Mouse (Mus musculus): ENCODE results near the gene Tmem50b. TPM values are rescaled to one million over a fixed set of nuclear protein-coding genes. Genes with fewer than 3 reads are reported as not detected.
"Not testable (repeated sequence)": the region's sequence is repeated elsewhere in the genome, so short reads cannot be mapped to it uniquely, and the experiment has no call there.

Tmem50b gene
- total RNA-seq (2014; fragmentation: Nextera tagmentation) = 56.8 and 64.9 TPM in 2 replicates
- total RNA-seq (2017) = 38.5 and 41.1 TPM in 2 replicates

DNA sequence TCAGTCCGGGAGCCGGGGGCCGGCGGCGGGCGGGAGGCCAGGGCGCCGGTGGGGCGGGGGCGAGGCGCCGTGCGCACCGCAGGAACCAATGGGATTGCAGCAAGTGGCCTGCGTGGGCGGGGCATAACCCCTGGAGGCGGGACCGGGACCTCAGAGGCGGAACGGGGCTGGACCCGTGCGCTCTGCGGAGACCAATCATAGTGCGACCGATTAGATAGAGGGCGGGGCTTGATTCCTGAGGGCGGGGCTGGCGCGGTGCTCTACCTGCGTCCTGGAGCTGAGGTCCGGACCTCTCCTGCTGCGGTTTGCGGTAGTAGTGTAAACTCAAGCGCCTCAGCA, at the start of gene Tmem50b:
TSS of gene Tmem50b (minus strand) at position 129 of the 339 bp plus-strand sequence.
- ATAC-seq (replicated peaks; ENCODE audit: poor library complexity, severe bottlenecking) = peak; percentile 84

DNA sequence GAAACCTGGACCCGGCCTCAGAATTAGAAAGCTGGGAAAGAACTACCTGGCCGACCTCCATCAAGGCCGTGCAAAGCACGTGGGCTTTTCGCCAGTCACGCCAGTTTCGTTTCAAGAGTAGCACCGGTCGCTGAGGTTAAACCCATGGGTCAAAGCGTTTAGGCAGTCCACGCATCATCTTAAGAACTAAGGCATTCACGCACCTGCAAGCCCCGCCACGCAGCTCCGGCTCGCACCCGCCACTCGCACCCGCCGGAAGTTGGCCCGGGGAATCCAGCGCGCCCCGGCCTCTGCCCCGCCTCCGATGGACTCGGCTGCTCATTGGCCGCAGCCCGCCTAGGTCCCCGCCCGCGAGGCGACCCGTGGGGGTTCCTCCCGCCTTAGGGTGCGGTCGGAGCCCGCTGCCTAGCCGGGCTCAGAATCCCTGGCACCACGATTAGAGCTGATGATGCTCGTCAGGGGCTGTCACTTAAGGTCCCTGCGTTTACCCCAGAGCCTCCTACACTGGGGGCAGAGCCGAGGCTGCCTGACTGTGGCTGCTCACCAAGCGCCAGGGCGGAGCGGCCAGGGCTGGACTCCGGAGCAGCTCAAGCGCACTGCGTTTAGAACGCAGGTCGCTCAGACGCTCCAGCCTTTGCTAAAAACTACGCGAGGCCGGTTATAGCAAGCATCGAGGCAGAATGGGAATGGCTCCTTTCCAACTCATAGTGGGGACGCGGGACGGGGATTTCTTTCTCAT, 49.2 kb upstream of the Tmem50b start, which contains the start of gene Gart:
TSS of gene Gart (minus strand) at position 272 of the 739 bp plus-strand sequence.
- peak; percentile 81 for ATAC-seq (replicated peaks; ENCODE audit: poor library complexity, severe bottlenecking)

DNA sequence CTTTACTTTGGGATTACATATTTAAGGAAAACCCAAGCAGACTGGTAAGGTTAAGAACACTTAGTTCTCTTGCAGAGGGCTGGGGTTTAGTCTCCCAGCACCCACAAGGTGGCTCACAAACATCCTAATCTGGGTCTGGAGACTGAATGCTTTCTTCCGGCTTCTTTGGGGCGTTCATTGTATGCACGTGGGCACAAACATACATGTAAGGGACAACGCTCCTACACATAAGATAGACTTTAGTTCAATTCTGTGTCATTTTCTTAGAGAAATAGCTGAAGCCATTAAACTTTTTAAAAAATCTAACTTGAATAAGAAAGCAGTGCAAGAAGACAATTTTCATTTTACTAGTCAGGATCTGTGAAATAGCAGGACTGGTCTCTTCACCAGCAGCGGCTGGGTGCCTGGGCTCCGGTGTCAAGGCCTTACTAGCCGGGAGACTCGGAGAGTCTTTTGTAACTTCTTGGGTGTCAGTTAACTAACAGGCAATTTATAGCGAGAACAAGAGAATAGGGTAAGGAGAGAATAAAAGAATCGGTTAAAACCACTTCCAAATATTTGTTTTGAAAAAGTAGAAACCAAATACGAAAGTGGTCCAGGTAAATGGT, 48.5 kb upstream of the Tmem50b start:
- ATAC-seq (replicated peaks; ENCODE audit: poor library complexity, severe bottlenecking) = no peak

DNA sequence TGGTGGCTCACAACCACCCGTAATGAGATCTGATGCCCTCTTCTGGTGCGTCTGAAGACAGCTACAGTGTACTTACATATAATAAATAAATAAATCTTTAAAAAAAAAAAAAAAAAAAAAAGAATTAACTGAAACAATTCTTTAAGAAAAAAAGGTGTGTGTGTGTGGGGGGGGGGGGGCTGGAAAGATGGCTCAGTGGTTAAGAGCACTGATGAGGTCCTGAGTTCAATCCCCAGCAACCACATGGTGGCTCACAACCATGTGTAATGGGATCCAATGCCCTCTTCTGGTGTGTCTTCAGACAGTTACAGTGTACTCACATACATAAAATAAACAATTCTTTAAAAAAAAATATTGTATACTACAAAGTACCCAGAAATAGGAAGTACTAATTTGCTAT, 47.8 kb upstream of the Tmem50b start:
- ATAC-seq (replicated peaks; ENCODE audit: poor library complexity, severe bottlenecking) = not testable (repeated sequence)

DNA sequence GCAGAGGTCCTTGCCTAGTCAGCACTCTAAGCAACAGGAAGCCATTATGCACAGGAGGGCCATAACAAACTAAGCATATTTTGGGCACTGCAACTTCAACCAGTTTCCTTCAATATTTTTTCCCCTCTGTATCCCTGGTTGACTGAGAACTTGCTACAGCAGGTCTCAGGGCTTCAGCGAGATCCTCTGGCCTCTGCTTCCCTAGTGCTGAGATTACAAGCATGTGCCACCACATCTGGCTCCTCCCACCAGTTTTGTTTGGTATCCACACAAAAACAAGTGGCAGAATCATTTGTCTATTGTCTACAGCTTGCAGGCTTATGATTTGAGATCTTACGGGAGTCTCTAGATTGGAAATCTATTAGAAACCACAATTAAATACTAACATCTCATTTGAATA, 47.3 kb upstream of the Tmem50b start:
- no peak for ATAC-seq (replicated peaks; ENCODE audit: poor library complexity, severe bottlenecking)

DNA sequence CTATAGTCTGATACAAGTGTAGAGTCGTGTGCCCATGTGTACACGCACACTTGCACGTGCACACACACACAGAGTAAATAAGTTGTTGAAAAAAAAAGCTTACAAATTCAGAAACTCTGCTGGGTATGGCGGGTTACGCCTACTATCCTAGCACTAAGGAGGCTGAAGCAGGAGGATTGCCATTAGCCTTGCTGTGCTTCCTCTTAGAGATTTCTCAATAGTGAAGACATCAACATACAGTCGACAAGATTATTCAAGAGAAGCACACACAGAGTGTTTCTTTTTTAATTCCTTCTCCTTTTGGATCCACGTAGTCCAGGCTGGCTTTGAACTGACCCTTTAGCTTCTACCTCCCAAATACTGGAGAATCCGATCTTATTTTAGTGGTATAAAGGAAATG, 42.6 kb upstream of the Tmem50b start:
- peak; percentile 71 for ATAC-seq (replicated peaks; ENCODE audit: poor library complexity, severe bottlenecking)

DNA sequence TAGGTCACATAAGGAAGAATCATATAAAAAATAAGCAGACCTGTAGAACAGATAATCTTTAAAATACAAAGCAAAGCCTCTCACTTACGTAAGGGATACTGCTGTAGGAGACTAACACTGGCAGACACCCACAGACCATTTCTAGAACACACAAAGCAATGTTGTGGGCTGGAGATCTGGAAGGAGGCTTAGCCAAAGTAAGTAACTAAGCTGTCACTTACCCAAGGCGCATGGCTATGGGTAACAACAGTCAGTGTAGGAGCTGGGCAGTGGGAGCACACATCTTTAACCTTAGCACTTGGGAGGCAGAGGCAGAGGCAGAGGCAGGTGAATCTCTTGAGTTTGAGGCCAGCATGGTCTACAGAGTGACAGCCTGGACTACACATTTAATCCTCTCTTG, 42.0 kb upstream of the Tmem50b start:
- no peak for ATAC-seq (replicated peaks; ENCODE audit: poor library complexity, severe bottlenecking)

DNA sequence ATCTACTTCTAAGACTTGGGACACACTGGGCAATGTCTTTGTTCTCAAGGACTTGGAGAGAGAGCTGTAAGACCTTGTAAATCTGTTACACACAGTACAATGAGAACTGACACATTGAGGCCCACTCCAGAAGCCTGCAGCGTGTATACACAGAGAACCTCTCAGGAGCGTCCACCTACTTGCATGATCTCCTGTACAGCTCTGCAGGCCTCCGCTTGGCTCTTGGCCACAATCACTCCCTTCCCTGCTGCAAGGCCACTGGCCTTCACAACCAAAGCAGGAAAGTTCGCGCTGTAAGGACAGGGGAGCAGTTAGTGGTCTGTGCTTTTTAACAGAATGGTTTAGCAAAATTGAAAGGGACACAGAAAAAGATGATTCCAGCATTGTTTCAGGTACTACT, 41.6 kb upstream of the Tmem50b start:
- no peak for ATAC-seq (replicated peaks; ENCODE audit: poor library complexity, severe bottlenecking)

DNA sequence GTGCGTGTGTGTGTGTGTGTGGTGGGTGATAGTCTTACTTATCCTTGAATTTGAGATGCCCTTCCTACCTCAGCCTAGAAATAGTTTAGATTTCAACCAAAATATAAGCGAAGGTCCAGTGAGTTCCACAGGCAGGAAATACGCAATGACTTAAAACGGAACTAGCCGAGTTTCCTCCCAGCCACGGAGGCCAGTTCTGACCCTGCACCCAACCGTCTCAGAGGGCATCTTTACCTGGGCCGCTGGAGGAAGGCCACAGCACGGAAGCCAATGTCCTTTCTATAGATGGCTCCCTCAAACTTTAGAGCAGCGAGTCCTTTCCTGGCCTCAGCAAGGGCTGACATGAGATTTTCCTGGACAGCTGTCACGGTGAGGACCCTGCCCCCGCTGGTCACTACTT, 36.0 kb upstream of the Tmem50b start:
- ATAC-seq (replicated peaks; ENCODE audit: poor library complexity, severe bottlenecking) = 0 out of 2 replicates have a peak, but pooled peaks have one; percentile 15

DNA sequence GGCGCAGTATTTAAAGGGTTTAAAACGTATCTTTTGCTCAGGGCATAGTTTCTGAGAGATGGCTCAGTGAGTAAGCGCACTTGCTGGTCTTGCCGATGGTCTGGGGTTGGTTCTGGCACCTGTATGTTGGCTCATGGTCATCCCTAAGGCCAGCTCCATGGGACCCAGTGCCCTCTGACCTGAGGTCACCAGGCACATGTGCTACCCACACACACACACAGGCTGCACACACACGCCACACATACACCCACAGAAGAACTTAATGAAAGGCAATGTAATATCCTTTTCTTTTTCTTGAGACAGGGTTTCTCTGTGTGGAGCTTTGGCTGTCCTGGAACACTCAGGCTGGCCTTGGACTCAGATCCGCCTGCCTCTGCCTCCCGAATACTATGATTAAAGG, 35.3 kb upstream of the Tmem50b start:
- no peak for ATAC-seq (replicated peaks; ENCODE audit: poor library complexity, severe bottlenecking)

DNA sequence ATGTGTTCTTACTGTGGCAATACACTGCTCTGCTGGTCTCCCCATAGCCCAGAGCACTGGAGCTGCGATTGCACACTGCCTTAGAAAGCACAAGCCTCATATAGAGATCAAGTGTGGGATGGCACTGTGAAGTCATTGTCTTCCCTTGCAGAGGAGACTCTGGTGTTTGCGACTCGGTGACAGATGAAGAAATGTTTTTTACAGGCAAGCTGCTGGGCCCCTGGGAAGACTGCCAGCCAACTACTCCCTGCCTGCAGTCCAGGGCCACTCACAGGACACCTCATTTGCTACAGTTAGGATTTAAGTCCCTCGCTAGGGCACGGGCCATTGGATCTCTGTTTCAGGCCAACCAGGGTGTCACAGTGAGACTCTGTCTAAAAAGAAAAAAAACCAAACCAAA, 34.8 kb upstream of the Tmem50b start:
- no peak for ATAC-seq (replicated peaks; ENCODE audit: poor library complexity, severe bottlenecking)

DNA sequence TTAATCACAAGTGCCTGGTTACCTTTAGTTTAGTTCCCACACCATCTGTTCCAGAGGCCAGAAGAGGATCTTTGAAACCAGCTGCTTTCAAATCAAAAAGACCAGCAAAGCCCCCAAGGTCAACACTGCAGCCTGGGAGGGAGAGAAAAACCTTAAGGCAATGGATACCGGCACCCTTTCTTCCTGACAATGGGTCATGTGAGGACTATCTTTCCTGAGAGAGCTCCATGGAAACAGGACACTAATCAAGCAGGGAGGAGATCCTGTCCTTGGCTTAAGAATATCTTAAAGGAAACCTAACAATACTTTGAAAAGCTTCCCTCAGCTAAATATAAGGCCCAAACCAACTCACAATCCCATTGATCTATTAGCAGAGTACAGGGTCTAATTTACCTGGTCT, 33.0 kb upstream of the Tmem50b start:
- no peak for ATAC-seq (replicated peaks; ENCODE audit: poor library complexity, severe bottlenecking)

DNA sequence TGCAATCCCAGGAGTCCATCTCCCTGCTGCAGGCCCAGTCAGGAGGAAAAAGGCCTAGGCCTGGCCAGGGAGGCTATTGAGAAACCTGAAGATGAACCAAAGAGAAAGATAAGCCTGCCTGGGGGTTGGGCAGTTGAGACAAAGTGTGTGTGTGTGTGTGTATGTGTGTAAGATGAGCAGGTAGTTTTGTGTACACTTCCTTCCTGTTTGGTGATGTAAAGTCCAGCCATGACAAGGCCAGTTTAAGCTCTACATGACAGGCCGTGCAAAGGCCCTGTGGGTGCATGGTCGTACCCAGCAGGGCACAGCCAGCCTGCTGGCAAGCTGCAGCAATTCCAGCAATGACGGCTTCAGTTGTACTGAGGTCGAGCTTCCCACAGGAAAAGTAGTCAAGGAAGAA, 32.1 kb upstream of the Tmem50b start:
- ATAC-seq (replicated peaks; ENCODE audit: poor library complexity, severe bottlenecking) = 0 out of 2 replicates have a peak, but pooled peaks have one; percentile 10

DNA sequence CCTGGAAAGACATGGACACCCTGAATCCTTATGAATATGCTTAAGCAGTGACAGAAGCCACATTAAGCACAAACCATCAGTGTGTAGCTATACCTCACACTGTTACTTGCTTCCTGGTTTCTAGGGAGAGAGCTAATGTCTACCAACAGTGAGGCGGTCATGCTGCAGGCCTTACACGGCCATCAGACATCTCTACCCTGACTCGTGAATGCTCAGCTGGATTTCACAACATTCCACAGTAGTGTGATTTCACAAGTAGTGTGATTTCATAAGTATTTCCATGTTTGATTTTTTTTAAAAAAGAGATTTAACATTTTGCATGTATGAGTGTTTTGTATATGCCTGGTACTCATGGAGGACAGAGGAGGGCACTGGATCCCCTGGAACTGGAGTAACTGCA, 31.1 kb upstream of the Tmem50b start:
- ATAC-seq (replicated peaks; ENCODE audit: poor library complexity, severe bottlenecking) = peak; percentile 94

DNA sequence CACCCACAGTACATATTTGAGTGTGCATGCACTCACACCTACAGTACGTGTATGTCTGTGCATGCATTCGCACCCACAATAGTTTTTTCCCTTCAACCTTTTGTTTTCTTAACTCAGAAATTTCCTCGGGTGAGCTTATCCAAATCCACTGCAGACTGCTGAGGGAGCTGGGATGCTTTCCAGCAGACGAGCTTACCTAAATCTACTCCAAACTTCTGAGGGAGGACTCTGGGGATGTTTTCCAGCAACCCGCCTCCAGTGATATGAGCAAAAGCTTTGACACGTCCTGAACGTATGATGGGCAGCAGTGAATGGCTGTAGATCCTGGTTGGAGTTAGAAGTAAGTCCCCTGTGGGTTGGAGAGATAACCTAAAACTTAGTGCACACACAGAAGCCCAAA, 30.2 kb upstream of the Tmem50b start:
- ATAC-seq (replicated peaks; ENCODE audit: poor library complexity, severe bottlenecking) = no peak

DNA sequence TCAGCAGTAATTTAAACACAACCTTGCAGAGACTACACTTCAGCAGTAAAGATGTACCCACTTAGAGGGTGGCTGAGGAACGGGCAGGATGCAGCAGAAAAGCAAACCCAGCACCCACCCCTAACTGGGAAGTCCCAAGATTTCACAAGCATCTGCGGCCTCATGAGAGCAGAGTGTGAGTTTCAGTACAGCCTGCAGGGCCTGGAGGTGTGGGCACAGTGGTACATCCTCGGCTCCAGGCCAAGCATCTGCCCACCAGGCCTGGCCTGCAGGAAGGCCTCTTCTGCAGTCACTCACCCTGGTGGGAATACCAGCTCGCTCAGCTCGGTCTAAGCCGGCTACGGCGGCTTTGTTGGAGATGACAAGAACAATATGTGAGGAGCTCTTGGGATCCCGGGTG, 25.5 kb upstream of the Tmem50b start:
- ATAC-seq (replicated peaks; ENCODE audit: poor library complexity, severe bottlenecking) = peak; percentile 56

DNA sequence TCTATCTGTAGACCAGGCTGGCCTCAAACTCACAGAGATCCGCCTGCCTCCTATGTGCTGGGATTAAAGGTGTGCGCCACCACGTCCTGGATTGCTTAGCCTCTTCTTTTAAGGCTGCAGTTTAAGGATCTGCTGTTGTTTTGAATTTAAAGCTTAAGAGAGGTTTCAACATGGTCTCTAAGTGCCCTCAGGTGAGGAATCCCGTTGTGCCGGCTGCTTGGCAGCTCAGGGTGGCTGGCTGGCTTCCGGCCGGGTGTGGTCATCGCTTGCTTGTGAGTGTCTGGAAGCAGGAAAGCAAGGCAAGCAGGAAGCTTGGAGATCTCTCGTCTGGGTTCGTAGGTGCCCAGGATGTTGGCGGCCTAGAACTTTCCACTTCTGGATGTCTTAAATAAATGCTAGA, 23.4 kb upstream of the Tmem50b start:
- no peak for ATAC-seq (replicated peaks; ENCODE audit: poor library complexity, severe bottlenecking)

DNA sequence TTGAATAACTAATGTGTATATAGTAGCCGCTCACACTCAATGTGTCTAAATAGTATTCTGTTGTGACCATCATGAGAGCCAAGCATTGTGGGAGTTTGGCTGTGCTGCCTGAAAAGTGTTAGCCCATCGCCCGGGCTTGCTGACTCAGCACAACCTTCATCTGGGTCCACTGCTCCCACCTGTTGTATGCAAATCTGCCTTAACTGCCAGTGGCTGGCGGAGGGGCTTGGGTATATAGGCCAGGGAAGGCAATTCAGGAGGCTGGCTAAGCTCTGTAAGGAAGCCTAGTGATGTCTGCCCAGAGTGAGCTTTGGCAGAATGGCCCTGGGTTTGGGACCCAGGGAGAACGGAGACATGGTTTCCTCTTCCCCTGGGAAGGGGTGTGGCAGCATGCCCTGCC, 22.6 kb upstream of the Tmem50b start:
- ATAC-seq (replicated peaks; ENCODE audit: poor library complexity, severe bottlenecking) = no peak

DNA sequence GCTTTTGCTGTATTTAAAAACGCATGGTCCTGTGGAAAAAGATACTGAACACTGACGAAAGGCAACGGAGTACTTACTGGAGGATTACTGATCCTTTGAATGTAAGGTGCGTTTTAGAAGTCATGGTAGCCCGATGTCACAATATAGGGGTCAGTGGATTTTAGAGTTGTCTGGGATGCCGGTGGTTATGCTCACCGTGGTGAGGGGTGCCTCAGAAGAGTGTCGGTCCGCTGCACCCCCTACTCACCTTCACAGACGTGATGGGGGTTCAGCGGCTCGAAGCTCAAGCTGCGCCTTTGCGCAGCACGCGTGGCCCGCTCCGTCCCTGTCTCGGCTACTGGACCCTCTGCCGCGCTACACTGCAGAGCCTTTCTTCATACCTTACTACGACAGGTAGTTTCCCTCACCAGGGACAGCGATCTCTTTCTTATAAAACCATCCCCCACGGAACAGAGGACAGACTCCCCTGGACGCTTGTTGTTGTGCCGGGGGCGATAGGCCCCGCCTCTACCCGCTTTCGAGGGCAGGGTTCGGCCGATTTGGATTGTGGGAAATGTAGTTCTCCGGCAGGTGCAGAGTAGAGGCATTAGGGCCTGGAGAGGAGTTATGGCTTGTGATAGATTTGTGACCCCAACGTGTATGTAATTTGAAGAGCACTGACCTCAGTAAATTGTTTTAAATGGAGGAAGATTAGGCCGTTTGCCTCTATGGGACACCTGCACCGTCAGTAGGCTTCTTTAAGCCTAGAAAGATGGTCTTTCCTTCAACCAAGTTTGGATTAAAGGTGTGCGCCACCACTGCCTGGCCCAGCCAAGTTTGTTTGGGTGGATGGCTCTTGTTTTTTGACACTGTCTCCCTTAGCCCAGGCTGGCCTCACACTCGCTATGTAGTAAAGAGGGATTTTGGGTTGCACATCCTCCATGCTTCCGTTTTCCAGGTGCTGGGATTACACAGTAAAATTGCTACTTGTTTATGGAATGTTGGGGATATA, 21.2 kb upstream of the Tmem50b start, which contains the start of gene Dnajc28:
TSS of gene Dnajc28 (minus strand) at position 516 of the 991 bp plus-strand sequence.
- ATAC-seq (replicated peaks; ENCODE audit: poor library complexity, severe bottlenecking) = peak; percentile 94

DNA sequence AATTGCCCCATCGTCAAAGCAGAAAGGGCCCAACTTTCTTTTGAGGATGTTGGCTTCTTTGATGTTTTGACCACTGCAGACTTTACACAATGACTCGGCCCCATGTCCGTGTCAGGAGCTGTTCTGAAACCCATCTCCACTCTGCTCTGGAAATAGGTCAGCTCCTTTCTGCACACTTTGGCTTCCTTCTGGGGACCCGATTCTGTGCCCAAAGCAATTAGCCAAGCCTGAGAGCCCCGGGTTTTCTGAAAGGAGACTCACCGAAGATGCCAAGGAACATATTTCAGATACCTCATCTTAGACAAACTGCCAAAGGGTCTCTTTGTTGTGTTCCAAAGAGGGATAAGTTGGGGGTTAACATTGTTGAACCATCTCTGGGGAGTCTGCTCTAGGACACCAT, 17.0 kb upstream of the Tmem50b start:
- ATAC-seq (replicated peaks; ENCODE audit: poor library complexity, severe bottlenecking) = no peak

DNA sequence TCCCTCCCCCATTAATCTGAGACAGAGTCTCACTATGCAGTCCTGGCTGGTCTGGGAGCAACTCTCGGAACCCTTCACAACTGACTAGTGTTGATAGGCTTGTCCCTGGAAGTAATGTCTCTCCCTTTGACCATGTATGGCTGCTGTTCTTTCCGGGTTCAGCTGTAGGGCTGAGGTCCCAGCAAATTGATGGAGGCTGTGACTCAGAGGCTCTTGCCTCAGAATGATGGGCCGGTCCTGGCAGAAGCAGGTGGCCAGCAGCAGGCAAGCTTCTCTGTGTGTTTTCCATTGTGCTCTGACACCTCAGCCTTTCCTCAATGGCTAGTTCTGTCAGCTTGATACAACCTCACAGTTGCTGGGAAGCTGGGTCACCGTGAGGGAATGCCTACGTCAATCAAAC, 14.9 kb upstream of the Tmem50b start:
- peak; percentile 38 for ATAC-seq (replicated peaks; ENCODE audit: poor library complexity, severe bottlenecking)

Data from granulocyte monocyte progenitor cell, adult 5-6 weeks (primary cell).